Mouse (Mus musculus) heart, embryonic 14.5 days (tissue): ENCODE results near the gene Akt3. TPM values are rescaled to one million over a fixed set of nuclear protein-coding genes. Genes with fewer than 3 reads are reported as not detected.

Source experiments
- ATAC-seq: fragments of 200-750 bp; cut with Nextera tagmentation; 2 replicates; pipeline ENCODE4 v1.8.0; 2017; ENCODE audit warnings: low read depth, moderate TSS enrichment; ENCODE audit not compliant: insufficient number of reproducible peaks, insufficient read depth, low FRiP score
- H3K27ac ChIP-seq, 2 experiments: fragments of 200-500 bp in 1 of 2; fragments of 300-500 bp in 1 of 2; sonication (generic) in 1 of 2; replicated peaks in 1 of 2; 2 replicates each; pipeline ENCODE4 v1.5.1; 2012 to 2014; ENCODE audit warnings: low read depth in 2 of 2, low read length in 2 of 2, control low read depth in 1 of 2, mild to moderate bottlenecking in 1 of 2, mixed read lengths in 1 of 2; ENCODE audit not compliant: control insufficient read depth in 1 of 2, insufficient read depth in 1 of 2
- H3K27me3 ChIP-seq: fragments of 300-500 bp; sonication (generic); 2 replicates; pipeline ENCODE4 v1.6.1; 2014; ENCODE audit warnings: mild to moderate bottlenecking, low read length, control low read depth; ENCODE audit not compliant: control insufficient read depth, insufficient read depth
- H3K36me3 ChIP-seq: fragments of 300-500 bp; sonication (generic); 2 replicates; pipeline ENCODE4 v1.6.1; 2014; ENCODE audit warnings: mild to moderate bottlenecking, control low read depth, low read length, mixed read lengths; ENCODE audit not compliant: control insufficient read depth, insufficient read depth
- H3K4me1 ChIP-seq, 2 experiments: fragments of 200-500 bp in 1 of 2; fragments of 300-500 bp in 1 of 2; sonication (generic) in 1 of 2; 2 replicates each; pipeline ENCODE4 v1.6.1; 2012 to 2014; ENCODE audit warnings: low read length in 2 of 2, control low read depth in 1 of 2, mixed read lengths in 1 of 2; ENCODE audit not compliant: control insufficient read depth in 2 of 2, insufficient read depth in 2 of 2
- H3K4me2 ChIP-seq: fragments of 300-500 bp; sonication (generic); 2 replicates; pipeline ENCODE4 v1.6.1; 2014; ENCODE audit warnings: mild to moderate bottlenecking, low read length
- H3K4me3 ChIP-seq, 2 experiments: fragments of 200-500 bp in 1 of 2; fragments of 300-500 bp in 1 of 2; sonication (generic) in 1 of 2; 2 replicates each; pipeline ENCODE4 v1.5.1; 2012 to 2014; ENCODE audit warnings: low read length in 2 of 2, mild to moderate bottlenecking in 2 of 2, control low read depth in 1 of 2, low read depth in 1 of 2, moderate library complexity in 1 of 2; ENCODE audit not compliant: control insufficient read depth in 1 of 2, insufficient read depth in 1 of 2
- H3K9ac ChIP-seq: fragments of 300-500 bp; sonication (generic); 2 replicates; pipeline ENCODE4 v1.6.1; 2014; ENCODE audit warnings: mild to moderate bottlenecking, low read length
- H3K9me3 ChIP-seq: fragments of 300-500 bp; sonication (generic); 2 replicates; pipeline ENCODE4 v1.6.1; 2016; ENCODE audit warnings: low read length, control low read depth; ENCODE audit not compliant: control insufficient read depth
- WGBS: fragments of 180-500 bp; shearing (Covaris S2); extraction: QIAGEN DNeasy Blood & Tissue Kit; methylation state at CpG from one replicate; pipeline ENCODE4 v1.1.7; 2014; 5-methylcytosine and 5-hydroxymethylcytosine counted together
- polyA plus RNA-seq: library from polyadenylated mRNA; unstranded; fragments of >200 nt; fragmentation: Nextera tagmentation; extraction: Ambion mirVana; gene quantifications from 2 replicates; pipeline ENCODE4 v1.2.1, GENCODE M21; 2014

Gene Akt3
- polyA plus RNA-seq, 1 experiment from 2014 or later, result 5.9 TPM

GRCm38 (mm10) chr1:176997711-176998689 is 260.0 kb downstream of the Akt3 start:
- Histone ChIP-seq H3K27me3 (no peaks in the 10 kb centered on the region), H3K4me1 (peaks cover 11 to 18% of the 10 kb centered on the region in 2 experiments), H3K9ac (peak overlapping the region; percentile 62; the same call in 1 of the 2 replicates), H3K9me3 (no peaks in the 10 kb centered on the region), H3K36me3 (no peaks in the 10 kb centered on the region), H3K4me2 (peak overlapping the region; percentile 60), H3K27ac (no peak overlapping the region), H3K4me3 (peak overlapping the region; percentile 14 to 20; a peak in 3 of 4 replicates)
- 60% methylated on average over 33 of the region's 33 CpGs for WGBS
- no peak for ATAC-seq

GRCm38 (mm10) chr1:176997254-176997653 is 260.7 kb downstream of the Akt3 start:
- H3K27ac ChIP-seq, result no peak overlapping the region
- WGBS, result 52% methylated on average over 6 of the region's 6 CpGs

GRCm38 (mm10) chr1:176996630-176997201 is 261.3 kb downstream of the Akt3 start:
- no peak overlapping the region for H3K27ac ChIP-seq
- no peak for ATAC-seq
- 34% methylated on average over 16 of the region's 16 CpGs for WGBS
- peak overlapping the region; percentile 10 to 11; a peak in 1 of 4 replicates for H3K4me3 ChIP-seq
- peak overlapping the region; percentile 16; the same call in 1 of the 2 replicates for H3K9ac ChIP-seq
- no peaks in the 10 kb centered on the region for H3K9me3 ChIP-seq
- H3K27me3 ChIP-seq, result no peaks in the 10 kb centered on the region
- H3K4me1 ChIP-seq, result peaks cover 11 to 18% of the 10 kb centered on the region in 2 experiments
- H3K36me3 ChIP-seq, result no peaks in the 10 kb centered on the region
- peak overlapping the region; percentile 60 for H3K4me2 ChIP-seq

More at GRCm38 (mm10) chr1:176997254-176997653, 260.7 kb downstream of the Akt3 start:
- peak overlapping the region in 1 of 2 experiments; percentile 10; a peak in 1 of 4 replicates for H3K4me3 ChIP-seq
- peak overlapping the region; percentile 16; the same call in 1 of the 2 replicates for H3K9ac ChIP-seq
- H3K4me1 ChIP-seq, result peaks cover 11 to 18% of the 10 kb centered on the region in 2 experiments
- no peaks in the 10 kb centered on the region for H3K9me3 ChIP-seq
- no peak for ATAC-seq
- no peaks in the 10 kb centered on the region for H3K27me3 ChIP-seq
- no peaks in the 10 kb centered on the region for H3K36me3 ChIP-seq
- H3K4me2 ChIP-seq, result peak overlapping the region; percentile 60

- H3K27ac ChIP-seq, result no peak overlapping the region
- no peak overlapping the region for H3K9ac ChIP-seq
- no peak for ATAC-seq
- no peak overlapping the region for H3K4me2 ChIP-seq
- peaks cover 11 to 18% of the 10 kb centered on the region in 2 experiments for H3K4me1 ChIP-seq
- no peaks in the 10 kb centered on the region for H3K27me3 ChIP-seq
- H3K4me3 ChIP-seq, result no peak overlapping the region
- WGBS, result 95% methylated on average over 3 of the region's 3 CpGs
- no peaks in the 10 kb centered on the region for H3K9me3 ChIP-seq
- H3K36me3 ChIP-seq, result no peaks in the 10 kb centered on the region
Observed at GRCm38 (mm10) chr1:176996166-176996565, 261.8 kb downstream of the Akt3 start.

GRCm38 (mm10) chr1:176995419-176995775 is 262.6 kb downstream of the Akt3 start:
- Histone ChIP-seq H3K9me3 (no peaks in the 10 kb centered on the region), H3K27me3 (no peaks in the 10 kb centered on the region), H3K4me3 (no peak overlapping the region), H3K4me1 (peaks cover 11 to 21% of the 10 kb centered on the region in 2 experiments), H3K9ac (no peak overlapping the region), H3K36me3 (no peaks in the 10 kb centered on the region), H3K4me2 (no peak overlapping the region), H3K27ac (no peak overlapping the region)
- 82% methylated on average over 4 of the region's 4 CpGs for WGBS
- ATAC-seq, result no peak

GRCm38 (mm10) chr1:176994707-176995418 is 263.1 kb downstream of the Akt3 start:
- Histone ChIP-seq H3K9ac (no peak overlapping the region), H3K4me3 (no peak overlapping the region), H3K27me3 (no peaks in the 10 kb centered on the region), H3K36me3 (no peaks in the 10 kb centered on the region), H3K4me1 (peaks cover 11 to 21% of the 10 kb centered on the region in 2 experiments), H3K4me2 (no peak overlapping the region), H3K9me3 (no peaks in the 10 kb centered on the region), H3K27ac (no peak overlapping the region)
- WGBS, result 65% methylated on average over 11 of the region's 11 CpGs
- no peak for ATAC-seq

GRCm38 (mm10) chr1:176994087-176994486 is 263.9 kb downstream of the Akt3 start:
- H3K27ac ChIP-seq, result no peak overlapping the region
- WGBS, result 39% methylated on average over 7 of the region's 7 CpGs
- H3K4me1 ChIP-seq, result peaks cover 11 to 21% of the 10 kb centered on the region in 2 experiments
- no peaks in the 10 kb centered on the region for H3K9me3 ChIP-seq
- H3K36me3 ChIP-seq, result no peaks in the 10 kb centered on the region
- no peaks in the 10 kb centered on the region for H3K27me3 ChIP-seq
- ATAC-seq, result no peak
- no peak overlapping the region for H3K9ac ChIP-seq
- no peak overlapping the region for H3K4me2 ChIP-seq
- no peak overlapping the region for H3K4me3 ChIP-seq
